Mouse (Mus musculus): ENCODE results near the gene Itpa.

DNA sequence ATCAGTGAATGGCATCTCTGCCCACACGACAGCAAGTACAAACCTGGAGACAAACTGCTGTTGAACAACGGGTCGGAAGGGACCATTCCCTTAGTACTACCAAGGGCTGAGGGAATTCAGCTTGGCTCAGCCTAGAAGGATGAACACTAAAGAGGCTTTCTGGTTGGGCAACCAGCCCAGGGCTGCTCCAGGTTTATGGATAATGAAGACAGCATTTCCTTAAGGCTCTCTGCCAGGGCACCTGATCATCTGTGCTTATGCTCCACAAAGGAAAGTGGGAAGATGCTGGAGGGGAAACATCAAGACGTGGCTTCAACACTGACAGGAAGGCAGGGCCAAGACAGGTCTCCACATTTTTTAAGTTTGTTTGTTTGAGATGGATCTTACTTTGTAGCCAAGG is 57.0 kb downstream of the Itpa start:
- TF ChIP-seq CTCF (IDR thresholded peaks at IDR 0.05; ENCODE audit: low read depth): no peak
- no peak for TF ChIP-seq EP300 (IDR thresholded peaks at IDR 0.05; ENCODE audit: low read depth)

Data from liver, postnatal 0 days (tissue).